Mouse (Mus musculus) MEL (cell line): ENCODE data around the gene Hsbp1.

Source experiments
- CTCF ChIP-seq, 3 experiments: IDR thresholded peaks in 2 of 3; conservative IDR thresholded peaks in 1 of 3; 2 replicates each; pipeline ENCODE4 v1.5.1; 2011 to 2012; ENCODE audit warnings: low read length in 3 of 3, low read depth in 2 of 3, mild to moderate bottlenecking in 2 of 3, improper control_type of control experiment in 1 of 3, inconsistent platforms in 1 of 3, mixed read lengths in 1 of 3, moderate library complexity in 1 of 3; ENCODE audit not compliant: control insufficient read depth in 1 of 3, insufficient read depth in 1 of 3, poor library complexity in 1 of 3, severe bottlenecking in 1 of 3
- HCFC1 ChIP-seq: IDR thresholded peaks from 2 replicates; pipeline ENCODE4 v1.6.1; 2012; ENCODE audit warnings: low read depth, mild to moderate bottlenecking, inconsistent platforms, low read length, improper control_type of control experiment, moderate library complexity
- MAX ChIP-seq: IDR thresholded peaks from 2 replicates; pipeline ENCODE4 v1.6.1; 2011; ENCODE audit warnings: low read length, improper control_type of control experiment
- POLR2A ChIP-seq, 2 experiments: IDR thresholded peaks; 2 replicates each; pipeline ENCODE4 v1.6.1; 2011 to 2012; ENCODE audit warnings: low read length in 2 of 2, mild to moderate bottlenecking in 2 of 2, control low read depth in 1 of 2, improper control_type of control experiment in 1 of 2, low read depth in 1 of 2, moderate library complexity in 1 of 2; ENCODE audit not compliant: control insufficient read depth in 1 of 2, insufficient read depth in 1 of 2, poor library complexity in 1 of 2
- TBP ChIP-seq: IDR thresholded peaks from 2 replicates; pipeline ENCODE4 v1.8.0; 2011; ENCODE audit warnings: low read depth, low read length, improper control_type of control experiment

DNA sequence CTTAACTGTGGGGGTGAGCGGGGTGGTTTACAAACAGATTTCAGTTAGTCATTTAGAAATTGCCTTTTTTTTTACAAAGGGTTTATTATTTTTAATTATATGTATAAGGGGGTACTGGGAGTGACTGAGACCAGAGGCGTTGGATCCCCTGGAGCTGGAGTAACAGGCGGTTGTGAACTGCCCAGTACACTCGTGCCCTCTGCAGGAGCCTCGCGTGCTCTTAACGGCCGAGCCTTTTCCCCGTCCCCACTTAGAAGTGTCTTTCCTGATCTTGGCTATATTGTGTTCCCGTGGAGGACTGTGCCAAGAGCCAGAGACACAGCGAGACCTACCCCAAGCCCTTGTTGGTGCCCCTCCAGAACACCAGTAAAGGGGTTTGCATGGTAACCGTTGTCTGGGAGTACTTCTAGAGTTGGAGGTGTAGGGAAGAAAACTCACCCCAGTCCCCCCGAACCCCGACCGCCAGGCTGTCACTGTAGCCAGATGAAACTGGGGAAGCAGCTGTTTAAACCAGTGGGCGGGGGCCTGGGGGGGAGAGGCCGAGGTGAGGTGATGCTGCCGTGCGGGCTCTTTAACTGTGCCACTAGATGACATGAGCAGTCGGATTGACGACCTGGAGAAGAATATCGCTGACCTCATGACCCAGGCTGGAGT, 868 bp downstream of the Hsbp1 start:
- TF ChIP-seq CTCF (IDR thresholded peaks at IDR 0.05 in 2 of 3, conservative IDR thresholded peaks at IDR 0.05 in 1 of 3; ENCODE audit: control insufficient read depth in 1 of 3, insufficient read depth in 1 of 3, low read depth in 2 of 3, low read length in 3 of 3, poor library complexity in 1 of 3, severe bottlenecking in 1 of 3), result peak in 1 of 3 experiments; percentile 6; a peak in 1 of 6 replicates
- TF ChIP-seq HCFC1, result no peak
- no peak for TF ChIP-seq TBP
- no peak for TF ChIP-seq POLR2A (IDR thresholded peaks at IDR 0.05; ENCODE audit: control insufficient read depth in 1 of 2, insufficient read depth in 1 of 2, low read depth in 1 of 2, low read length in 2 of 2, poor library complexity in 1 of 2)
- no peak for TF ChIP-seq MAX
